Mouse (Mus musculus) embryonic fibroblast, embryonic 13.5 days (primary cell): ENCODE data around the gene Gm26558.

Experiments
- CTCF ChIP-seq: IDR thresholded peaks from 2 replicates; pipeline ENCODE4 v1.5.1; 2011; ENCODE audit warnings: mild to moderate bottlenecking, control low read depth, low read length, moderate library complexity, borderline replicate concordance; ENCODE audit not compliant: insufficient read depth
- POLR2A ChIP-seq: IDR thresholded peaks from 2 replicates; pipeline ENCODE4 v1.6.1; 2011; ENCODE audit warnings: low read depth, mild to moderate bottlenecking, control low read depth, low read length, moderate library complexity

DNA sequence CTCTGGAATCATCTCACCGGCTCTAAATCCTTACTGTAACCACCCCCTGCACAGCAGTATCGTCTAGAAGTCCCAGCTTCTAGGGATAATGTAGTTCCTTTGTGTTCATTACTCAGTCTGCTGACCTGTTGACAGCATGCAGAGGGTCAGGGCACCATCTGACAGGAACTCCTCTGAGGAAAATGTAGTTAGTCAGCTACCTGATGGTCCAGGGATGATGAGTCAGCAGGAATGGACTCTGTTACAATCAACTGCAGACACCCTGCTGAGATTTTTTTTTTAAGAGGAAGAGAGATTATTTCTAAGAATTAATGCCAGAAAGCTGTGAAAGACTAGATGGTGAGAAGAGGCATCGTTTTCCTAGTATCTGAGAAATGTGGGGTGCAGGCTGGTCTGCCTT lies 45.3 kb downstream of the Gm26558 start:
- TF ChIP-seq POLR2A (no peak), CTCF (no peak)
